Mouse (Mus musculus) lung, embryonic 15.5 days (tissue): ENCODE measurements at regions not wholly inside any gene's neighbourhood (a gene's known extent, or its start where the extent isn't known, plus 50 kb on each side); places are given as distances from the start of the nearest gene placed in this dataset.
A peak's percentile ranks its signal among the peaks of the same experiment; 100 is the strongest.

Experiments used
- ATAC-seq: fragments of 200-750 bp; cut with Nextera tagmentation; 2 replicates; pipeline ENCODE4 v1.8.0; 2017; ENCODE audit warnings: moderate number of reproducible peaks, borderline replicate concordance; ENCODE audit not compliant: low FRiP score, low TSS enrichment; ENCODE audit errors: extremely low read depth
- H3K27ac ChIP-seq: fragments of 300-500 bp; sonication (generic); 2 replicates; pipeline ENCODE4 v1.5.1; 2015; ENCODE audit warnings: moderate library complexity, mild to moderate bottlenecking, inconsistent platforms
- H3K27me3 ChIP-seq: fragments of 300-500 bp; sonication (generic); 2 replicates; pipeline ENCODE4 v1.6.1; 2015; ENCODE audit warnings: inconsistent platforms
- H3K36me3 ChIP-seq: fragments of 300-500 bp; sonication (generic); 2 replicates; pipeline ENCODE4 v1.6.1; 2015; ENCODE audit warnings: inconsistent platforms
- H3K4me1 ChIP-seq: fragments of 300-500 bp; sonication (generic); 2 replicates; pipeline ENCODE4 v1.6.1; 2015; ENCODE audit warnings: inconsistent platforms
- H3K4me2 ChIP-seq: fragments of 300-500 bp; sonication (generic); 2 replicates; pipeline ENCODE4 v1.6.1; 2015; ENCODE audit warnings: inconsistent platforms, mild to moderate bottlenecking, moderate library complexity
- H3K4me3 ChIP-seq: fragments of 300-500 bp; sonication (generic); 2 replicates; pipeline ENCODE4 v1.5.1; 2015; ENCODE audit warnings: mild to moderate bottlenecking, inconsistent platforms
- H3K9ac ChIP-seq: fragments of 300-500 bp; sonication (generic); 2 replicates; pipeline ENCODE4 v1.6.1; 2015; ENCODE audit warnings: inconsistent platforms
- H3K9me3 ChIP-seq: fragments of 300-500 bp; sonication (generic); 2 replicates; pipeline ENCODE4 v1.6.1; 2016; ENCODE audit warnings: inconsistent platforms
- WGBS: fragments of 180-500 bp; shearing (Covaris S2); methylation state at CpG from one replicate; pipeline ENCODE4 v1.1.7; 2015; 5-methylcytosine and 5-hydroxymethylcytosine counted together

DNA sequence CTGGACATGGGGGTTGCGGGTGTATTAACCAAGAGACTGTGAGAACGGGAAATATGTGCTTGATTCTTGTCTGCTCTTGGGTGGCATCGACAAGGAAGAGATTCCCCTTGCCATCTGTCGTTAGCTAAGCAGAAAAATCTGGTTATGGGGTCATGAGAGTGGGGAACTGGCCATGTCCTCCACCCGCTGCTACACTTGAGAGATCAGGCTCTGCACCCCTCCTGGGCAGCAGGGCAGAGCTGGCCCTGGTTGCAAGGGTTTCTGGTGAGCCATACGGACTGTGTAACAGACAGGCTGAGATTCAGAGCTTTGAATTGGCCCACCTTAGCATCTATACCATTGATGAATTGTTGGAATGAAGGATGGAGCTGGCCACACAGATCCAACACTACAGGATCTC lies 1048.1 kb upstream of the Tmprss15 start:
- H3K27me3 ChIP-seq, result no peaks in the 10 kb centered on the region
- H3K4me2 ChIP-seq, result no peak overlapping the region
- no peaks in the 10 kb centered on the region for H3K4me1 ChIP-seq
- no peaks in the 10 kb centered on the region for H3K36me3 ChIP-seq
- WGBS, result 80% methylated on average over 6 of the region's 6 CpGs
- H3K27ac ChIP-seq, result no peak overlapping the region
- ATAC-seq, result no peak
- H3K9ac ChIP-seq, result no peak overlapping the region
- no peak overlapping the region for H3K4me3 ChIP-seq
- no peaks in the 10 kb centered on the region for H3K9me3 ChIP-seq

- Histone ChIP-seq H3K4me1 (no peaks in the 10 kb centered on the region), H3K9me3 (no peaks in the 10 kb centered on the region), H3K36me3 (no peaks in the 10 kb centered on the region), H3K27me3 (no peaks in the 10 kb centered on the region), H3K27ac (no peak overlapping the region), H3K9ac (no peak overlapping the region), H3K4me3 (no peak overlapping the region), H3K4me2 (no peak overlapping the region)
- ATAC-seq, result peak; percentile 42; the same call in 1 of the 2 replicates
- WGBS, result 97% methylated on average over 2 of the region's 2 CpGs
Measured at GRCm38 (mm10) chr16:80138230-80138629, 1047.3 kb upstream of the Tmprss15 start.
